Mouse (Mus musculus) bone marrow, adult 2 months (tissue): Measurements from ENCODE around the gene Car2.

Experiments used
- CTCF ChIP-seq: fragments of 200-500 bp; IDR thresholded peaks from 2 replicates; pipeline ENCODE4 v1.5.1; 2011; ENCODE audit warnings: low read length, control low read depth; ENCODE audit not compliant: control insufficient read depth, insufficient read depth
- POLR2A ChIP-seq: fragments of 200-500 bp; IDR thresholded peaks from 2 replicates; pipeline ENCODE4 v1.6.1; 2011; ENCODE audit warnings: low read depth, mild to moderate bottlenecking, control low read depth, low read length, borderline replicate concordance; ENCODE audit not compliant: control insufficient read depth

DNA sequence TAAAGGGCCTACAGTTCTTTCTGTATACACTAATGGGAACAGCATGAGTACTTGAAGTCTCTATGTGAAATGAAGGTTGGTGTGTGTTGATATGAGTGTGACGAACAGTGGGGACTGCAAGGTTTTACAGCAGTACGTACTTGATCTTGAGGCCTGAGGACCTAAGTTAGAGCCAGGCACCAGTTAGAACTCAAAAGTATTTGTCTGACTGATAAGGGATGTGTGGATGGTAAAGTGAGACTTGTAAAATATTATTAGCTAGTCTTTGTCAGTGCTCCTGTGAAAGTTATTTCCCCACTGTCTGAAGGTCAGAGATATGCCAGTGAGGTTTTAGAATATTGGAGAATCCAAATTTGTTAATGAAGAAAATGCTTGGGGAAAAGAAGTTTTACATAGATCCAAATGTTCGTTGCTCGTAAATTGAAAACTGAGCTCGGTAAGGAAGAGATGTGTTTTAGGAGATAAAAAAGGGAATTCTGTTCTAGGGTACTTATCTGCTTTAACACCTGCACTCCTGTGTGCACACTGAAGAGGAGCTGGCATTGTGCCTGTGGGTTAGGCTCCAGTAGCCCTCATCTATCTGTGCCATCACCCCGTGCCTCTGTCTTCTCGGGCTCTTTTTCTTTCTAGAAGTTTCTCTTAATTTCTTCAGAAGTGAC is 8.7 kb upstream of the Car2 start:
- TF ChIP-seq CTCF: no peak
- no peak for TF ChIP-seq POLR2A
